Mouse (Mus musculus): ENCODE measurements around the gene Ttll4. TPM values are rescaled to one million over a fixed set of nuclear protein-coding genes. Genes with fewer than 3 reads are reported as not detected.

Gene Ttll4
- polyA plus RNA-seq, 1 experiment from 2014 or later, result 3.0 TPM

- WGBS (ENCODE audit: missing documents), result 95% methylated on average over 8 of the region's 8 CpGs
- Histone ChIP-seq H3K36me3 (ENCODE audit: inconsistent target) (peaks cover 27% of the 10 kb centered on the region), H3K79me2 (ENCODE audit: inconsistent target) (no peaks in the 10 kb centered on the region), H3K4me3 (ENCODE audit: inconsistent target) (no peak overlapping the region), H3K27ac (no peak overlapping the region)
Measured at GRCm38 (mm10) chr1:74693891-74694583, 32.5 kb downstream of the Ttll4 start.

DNA sequence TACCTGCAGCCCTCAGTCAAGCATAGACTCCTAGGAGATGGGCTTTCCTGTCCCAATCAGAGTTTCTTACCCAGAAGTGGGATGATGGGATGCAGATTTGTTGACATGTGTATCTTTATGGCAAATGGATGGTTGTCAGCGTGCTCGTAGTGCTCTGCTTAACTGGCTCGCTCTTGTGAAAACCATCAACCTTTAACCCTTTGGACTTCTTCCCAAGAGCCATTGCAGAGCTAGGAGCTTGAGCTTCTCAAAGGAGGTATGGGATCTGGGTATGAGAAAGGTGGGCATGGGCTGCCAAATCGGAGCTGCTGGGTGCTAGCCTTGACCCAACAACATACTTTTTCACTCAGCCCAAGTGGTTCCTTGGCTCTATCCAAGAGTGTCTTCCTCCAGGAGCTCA, 34.3 kb downstream of the Ttll4 start:
- no peak overlapping the region for H3K4me3 ChIP-seq (ENCODE audit: inconsistent target)
- H3K36me3 ChIP-seq (ENCODE audit: inconsistent target), result peaks cover 12% of the 10 kb centered on the region; the same call in 1 of the 2 replicates
- 93% methylated on average over 4 of the region's 4 CpGs for WGBS (ENCODE audit: missing documents)
- H3K27ac ChIP-seq, result no peak overlapping the region
- no peaks in the 10 kb centered on the region for H3K79me2 ChIP-seq (ENCODE audit: inconsistent target)

DNA sequence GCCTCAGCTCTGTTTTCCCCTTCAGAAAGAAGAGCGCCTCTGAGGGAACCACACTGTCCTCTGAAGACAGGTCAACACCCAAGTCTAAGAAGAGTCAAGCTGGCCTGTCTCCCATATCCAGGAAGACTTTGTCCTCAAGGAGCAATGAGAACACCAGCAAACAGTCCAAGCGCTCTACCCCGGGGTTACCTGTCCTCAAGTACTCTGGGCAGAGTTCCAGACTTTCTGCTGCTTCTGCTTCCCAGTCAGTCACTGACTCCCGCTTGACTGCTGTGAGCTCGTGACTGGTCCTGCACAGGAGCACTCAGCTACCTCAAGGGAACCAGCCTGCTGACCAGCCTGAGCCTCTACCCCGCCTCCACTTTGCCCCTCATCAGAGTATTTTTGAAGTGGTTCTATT, 35.9 kb downstream of the Ttll4 start:
- Histone ChIP-seq H3K79me2 (ENCODE audit: inconsistent target) (no peaks in the 10 kb centered on the region), H3K4me3 (ENCODE audit: inconsistent target) (no peak overlapping the region), H3K36me3 (ENCODE audit: inconsistent target) (peaks cover 12% of the 10 kb centered on the region; the same call in 1 of the 2 replicates), H3K27ac (no peak overlapping the region)
- 92% methylated on average over 6 of the region's 6 CpGs for WGBS (ENCODE audit: missing documents)

DNA sequence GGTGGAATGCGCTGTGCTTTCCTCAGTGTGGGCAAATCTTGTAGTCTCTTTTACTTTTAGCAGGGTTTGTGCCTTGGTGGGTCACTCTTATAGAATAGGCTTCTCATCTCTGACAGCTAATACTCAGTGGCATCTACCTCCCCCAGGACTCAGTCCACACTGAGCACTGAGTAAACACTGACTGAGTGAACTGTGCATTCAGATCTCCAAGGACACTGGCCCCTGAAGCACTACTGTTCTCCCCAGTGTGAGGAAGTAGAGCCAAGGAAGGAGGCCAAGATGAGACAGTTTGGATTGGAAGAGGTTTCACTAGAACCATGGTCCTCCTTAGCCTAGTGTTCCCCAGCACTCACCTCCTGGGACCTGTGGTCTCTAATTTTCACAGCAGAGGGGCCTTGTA, 36.8 kb downstream of the Ttll4 start:
- H3K79me2 ChIP-seq (ENCODE audit: inconsistent target), result no peaks in the 10 kb centered on the region
- H3K27ac ChIP-seq, result peak overlapping the region; percentile 5; the same call in 1 of the 2 replicates
- WGBS (ENCODE audit: missing documents), result 100% methylated on average over 1 of the region's 1 CpGs
- H3K36me3 ChIP-seq (ENCODE audit: inconsistent target), result peaks cover 12% of the 10 kb centered on the region; the same call in 1 of the 2 replicates
- H3K4me3 ChIP-seq (ENCODE audit: inconsistent target), result no peak overlapping the region

- peaks cover 12% of the 10 kb centered on the region; the same call in 1 of the 2 replicates for H3K36me3 ChIP-seq (ENCODE audit: inconsistent target)
- no peaks in the 10 kb centered on the region for H3K79me2 ChIP-seq (ENCODE audit: inconsistent target)
- H3K4me3 ChIP-seq (ENCODE audit: inconsistent target), result no peak overlapping the region
- H3K27ac ChIP-seq, result peak overlapping the region; percentile 5
- 100% methylated on average over 1 of the region's 1 CpGs for WGBS (ENCODE audit: missing documents)
Measured at GRCm38 (mm10) chr1:74698791-74699190, 37.2 kb downstream of the Ttll4 start.

DNA sequence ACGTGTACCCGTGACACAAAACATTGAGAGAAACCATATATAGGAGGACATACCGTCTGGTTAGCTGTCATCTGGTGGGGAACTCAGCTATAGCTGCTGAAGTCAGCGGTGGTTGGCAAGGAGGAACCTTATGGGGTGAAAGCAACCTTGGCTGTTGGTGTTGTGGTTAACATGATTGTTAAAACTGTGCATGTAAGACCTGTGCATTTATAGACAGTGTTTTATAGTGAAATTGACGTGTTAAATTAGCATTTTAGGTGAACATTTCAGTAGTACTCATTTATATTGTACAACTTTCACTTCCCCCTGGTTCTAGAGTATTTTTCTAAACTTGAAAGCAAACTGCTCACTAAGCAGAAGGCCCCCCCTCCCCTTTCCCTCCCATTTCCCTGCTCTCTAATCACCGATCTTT, 40.6 kb downstream of the Ttll4 start:
- peak overlapping the region; percentile 15; the same call in 1 of the 2 replicates for H3K27ac ChIP-seq
- 18% methylated on average over 6 of the region's 6 CpGs for WGBS (ENCODE audit: missing documents)
- H3K36me3 ChIP-seq (ENCODE audit: inconsistent target), result peaks cover under 1% of the 10 kb centered on the region; the same call in 1 of the 2 replicates

GRCm38 (mm10) chr1:74704156-74704555, 42.6 kb downstream of the Ttll4 start:
- WGBS (ENCODE audit: missing documents), result 83% methylated on average over 3 of the region's 3 CpGs
- Histone ChIP-seq H3K27ac (no peak overlapping the region), H3K79me2 (ENCODE audit: inconsistent target) (no peaks in the 10 kb centered on the region), H3K4me3 (ENCODE audit: inconsistent target) (no peak overlapping the region), H3K36me3 (ENCODE audit: inconsistent target) (no peaks in the 10 kb centered on the region)

More for the DNA sequence above, 40.6 kb downstream of the Ttll4 start:
- H3K4me3 ChIP-seq (ENCODE audit: inconsistent target), result no peak overlapping the region
- H3K79me2 ChIP-seq (ENCODE audit: inconsistent target), result no peaks in the 10 kb centered on the region

DNA sequence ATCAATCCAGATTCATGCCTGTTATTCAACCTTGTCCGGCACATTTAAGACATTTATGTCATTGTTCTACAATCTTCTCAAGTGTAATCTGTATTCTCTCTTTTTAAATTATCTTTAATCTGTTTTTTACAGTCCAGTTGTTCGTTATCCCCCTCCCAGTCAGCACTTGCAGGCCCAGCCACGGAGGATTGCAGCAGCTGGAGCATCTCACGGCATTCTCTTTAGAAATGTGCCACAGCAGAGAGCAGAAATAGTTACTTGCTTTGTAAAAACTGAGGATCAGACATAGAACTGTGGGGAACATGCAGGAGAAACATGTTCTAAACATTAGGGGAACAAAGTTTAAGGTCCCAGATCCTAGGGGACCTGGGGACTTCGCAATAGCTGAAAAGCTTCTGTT, 43.5 kb downstream of the Ttll4 start:
- Histone ChIP-seq H3K79me2 (ENCODE audit: inconsistent target) (no peaks in the 10 kb centered on the region), H3K36me3 (ENCODE audit: inconsistent target) (no peaks in the 10 kb centered on the region), H3K4me3 (ENCODE audit: inconsistent target) (no peak overlapping the region), H3K27ac (no peak overlapping the region)
- 93% methylated on average over 5 of the region's 5 CpGs for WGBS (ENCODE audit: missing documents)

GRCm38 (mm10) chr1:74709566-74709965, 48.0 kb downstream of the Ttll4 start:
- Histone ChIP-seq H3K27ac (no peak overlapping the region), H3K79me2 (ENCODE audit: inconsistent target) (peaks cover 10% of the 10 kb centered on the region; the same call in 1 of the 2 replicates)
- 84% methylated on average over 6 of the region's 6 CpGs for WGBS (ENCODE audit: missing documents)

GRCm38 (mm10) chr1:74712046-74712445, 50.5 kb downstream of the Ttll4 start:
- Histone ChIP-seq H3K27ac (peak overlapping the region; percentile 83), H3K79me2 (ENCODE audit: inconsistent target) (peaks cover 31% of the 10 kb centered on the region; the same call in 1 of the 2 replicates)

More at GRCm38 (mm10) chr1:74709566-74709965, 48.0 kb downstream of the Ttll4 start:
- Histone ChIP-seq H3K36me3 (ENCODE audit: inconsistent target) (no peaks in the 10 kb centered on the region), H3K4me3 (ENCODE audit: inconsistent target) (no peak overlapping the region)

GRCm38 (mm10) chr1:74712461-74713098, 51.0 kb downstream of the Ttll4 start:
- WGBS (ENCODE audit: missing documents), result 13% methylated on average over 5 of the region's 5 CpGs
- H3K4me3 ChIP-seq (ENCODE audit: inconsistent target), result peak overlapping the region; percentile 47
- no peaks in the 10 kb centered on the region for H3K36me3 ChIP-seq (ENCODE audit: inconsistent target)
- H3K27ac ChIP-seq, result peak overlapping the region; percentile 83
- peaks cover 37% of the 10 kb centered on the region; the same call in 1 of the 2 replicates for H3K79me2 ChIP-seq (ENCODE audit: inconsistent target)

More at GRCm38 (mm10) chr1:74712046-74712445, 50.5 kb downstream of the Ttll4 start:
- 26% methylated on average over 4 of the region's 4 CpGs for WGBS (ENCODE audit: missing documents)
- Histone ChIP-seq H3K4me3 (ENCODE audit: inconsistent target) (peak overlapping the region; percentile 47; the same call in 1 of the 2 replicates), H3K36me3 (ENCODE audit: inconsistent target) (no peaks in the 10 kb centered on the region)

GRCm38 (mm10) chr1:74713099-74713858, 51.7 kb downstream of the Ttll4 start, which contains the start of gene Cyp27a1:
TSS of gene Cyp27a1 (plus strand) at chr1:74713574.
- 6% methylated on average over 35 of the region's 35 CpGs for WGBS (ENCODE audit: missing documents)
- peak within 1 kb of the TSS; percentile 47 for H3K4me3 ChIP-seq (ENCODE audit: inconsistent target)
- peaks cover 44% of the 10 kb centered on the region; the same call in 1 of the 2 replicates for H3K79me2 ChIP-seq (ENCODE audit: inconsistent target)
- H3K36me3 ChIP-seq (ENCODE audit: inconsistent target), result no peaks in the 10 kb centered on the region
- peak within 1 kb of the TSS; percentile 83 for H3K27ac ChIP-seq

DNA sequence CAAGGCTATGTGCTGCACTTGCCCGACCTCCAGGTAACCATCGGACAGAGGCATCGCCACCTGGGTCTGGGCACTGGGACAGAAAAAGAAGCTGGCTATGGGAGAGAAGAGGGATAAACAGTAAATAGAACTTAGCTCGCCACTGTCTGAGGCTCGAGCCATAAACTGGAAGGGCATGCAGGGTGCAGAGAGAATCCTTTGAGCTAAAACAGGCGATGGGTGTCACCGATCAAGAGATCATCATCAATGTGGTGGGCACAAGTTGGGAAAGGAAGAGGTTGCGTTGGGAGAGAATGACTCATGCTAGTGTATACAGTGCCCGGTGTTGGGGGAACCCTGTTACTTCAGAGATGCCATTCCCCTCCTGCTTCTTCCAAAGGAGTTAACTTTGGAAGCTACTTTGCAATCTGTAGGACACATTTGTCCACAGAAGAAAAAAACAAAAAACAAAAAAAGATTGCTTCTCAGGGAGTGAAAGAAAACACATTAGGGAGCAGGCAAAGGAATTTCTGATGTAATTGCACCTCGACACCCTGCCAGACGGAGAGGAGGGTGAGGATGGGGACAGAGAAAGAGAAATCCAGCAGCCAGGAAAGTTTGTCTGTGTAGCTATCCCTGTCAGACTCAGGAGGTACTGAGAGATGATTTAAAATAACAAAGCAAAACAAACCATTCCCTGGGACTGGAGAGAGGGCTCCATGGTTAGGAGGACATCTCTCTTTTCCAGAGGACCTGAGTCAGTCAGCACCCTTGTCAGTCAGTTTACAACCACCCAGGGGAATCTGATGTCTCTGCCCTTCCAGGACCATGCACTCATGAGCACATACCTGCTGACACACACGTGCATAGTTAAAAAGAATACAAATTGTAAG, 52.5 kb downstream of the Ttll4 start:
- 35% methylated on average over 12 of the region's 12 CpGs for WGBS (ENCODE audit: missing documents)
- peak overlapping the region; percentile 47 for H3K4me3 ChIP-seq (ENCODE audit: inconsistent target)
- H3K79me2 ChIP-seq (ENCODE audit: inconsistent target), result peaks cover 52% of the 10 kb centered on the region; the same call in 1 of the 2 replicates
- peaks cover 4% of the 10 kb centered on the region; the same call in 1 of the 2 replicates for H3K36me3 ChIP-seq (ENCODE audit: inconsistent target)
- H3K27ac ChIP-seq, result peak overlapping the region; percentile 83

All from macrophage (primary cell).